Mouse (Mus musculus) cerebellum, postnatal 36 days (tissue): Measurements from ENCODE around the gene Trpm8.

Experiments
- DNase-seq, 2 experiments: peaks; one replicate each; pipeline ENCODE4 v3.0.0; 2021 to 2022; ENCODE audit warnings: mixed read lengths in 2 of 2

Trpm8 gene

GRCm38 (mm10) chr1:88277098-88277817 lies at the start of gene Trpm8, which contains the start of gene Hjurp:
Trpm8 (plus strand) TSS chr1:88277661.
Hjurp (minus strand) TSS chr1:88277633.
- DNase-seq, result peak; percentile 100

GRCm38 (mm10) chr1:88228121-88228520 lies 49.3 kb upstream of the Trpm8 start:
- no peak for DNase-seq

GRCm38 (mm10) chr1:88229566-88229965 lies 47.9 kb upstream of the Trpm8 start:
- DNase-seq, result no peak

DNA sequence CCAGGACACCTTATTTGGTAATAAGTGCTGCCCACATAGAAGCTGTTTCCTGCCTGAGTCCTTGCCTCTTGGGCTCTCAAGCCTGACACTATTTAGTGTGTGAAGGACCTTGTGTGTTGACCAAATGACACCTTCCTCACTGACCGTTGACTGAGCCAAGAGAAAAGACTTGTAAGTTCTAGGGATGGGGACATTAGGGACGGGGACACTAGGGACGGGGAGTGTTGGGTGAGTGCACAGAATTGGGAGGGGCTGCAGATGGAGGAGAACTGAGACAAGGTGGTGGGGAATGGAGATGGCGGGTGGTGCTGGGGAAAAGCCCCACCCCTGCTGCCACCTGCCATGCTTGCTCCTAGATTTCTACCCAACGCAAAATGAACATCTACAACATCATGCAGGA lies 47.5 kb upstream of the Trpm8 start:
- DNase-seq, result no peak

DNA sequence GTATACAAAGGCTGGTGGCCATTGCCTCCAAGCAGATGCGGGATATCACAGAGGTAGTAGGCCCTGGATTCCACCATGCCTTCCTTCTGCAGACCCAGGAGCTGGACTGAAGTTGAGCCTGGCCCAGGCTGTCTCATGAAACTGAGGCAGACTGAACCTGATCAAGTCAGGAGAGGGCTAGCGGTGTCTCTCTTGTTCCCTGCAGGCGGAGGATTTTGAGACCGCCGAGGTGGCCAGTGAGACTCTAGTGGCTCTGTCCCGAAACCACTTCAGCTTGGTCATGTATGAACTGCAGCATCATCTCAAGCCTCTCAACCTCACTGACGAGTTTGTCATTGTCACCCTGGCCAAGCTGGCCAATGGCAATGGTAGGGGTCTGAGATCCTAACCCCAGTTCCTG lies 47.0 kb upstream of the Trpm8 start:
- no peak for DNase-seq

DNA sequence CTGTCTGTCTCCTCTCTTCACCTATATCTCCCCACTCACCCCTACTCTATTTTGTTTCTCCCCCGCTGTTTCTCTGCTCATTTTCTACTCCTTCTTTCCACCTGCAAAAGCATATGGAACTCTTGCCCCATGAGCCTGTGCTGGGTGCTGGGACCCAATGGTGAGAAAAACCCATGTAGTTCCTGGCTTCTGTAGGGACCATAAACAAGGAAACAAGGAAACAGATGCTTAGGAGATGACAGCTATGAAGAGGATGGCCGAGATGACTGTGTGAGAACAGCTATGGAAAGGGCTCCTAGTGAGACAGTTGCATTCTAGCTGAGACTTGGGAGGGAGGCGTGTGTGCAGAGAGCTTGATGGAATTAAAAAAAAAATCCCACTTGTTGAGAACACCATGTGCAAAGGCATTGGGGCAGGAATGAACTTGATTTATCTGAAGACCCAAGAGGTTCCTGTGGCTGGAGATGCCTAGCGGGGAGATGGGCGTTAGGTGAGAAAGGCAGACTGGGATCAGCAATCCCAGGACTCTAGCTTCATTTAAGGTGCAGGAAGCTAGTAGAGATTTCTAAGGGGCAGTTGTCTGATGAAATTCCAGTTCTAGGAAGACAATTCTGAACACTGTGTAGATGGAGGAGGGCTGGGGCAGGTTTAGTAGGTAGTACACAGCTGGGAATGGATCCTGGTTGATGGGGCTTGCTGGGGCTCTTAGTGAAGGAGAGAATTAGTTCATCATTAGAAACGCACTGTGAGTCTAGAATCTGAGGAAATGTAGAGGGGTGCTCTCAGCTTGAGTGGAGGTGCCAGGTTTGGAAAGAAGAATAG lies 46.3 kb upstream of the Trpm8 start:
- DNase-seq, result no peak

DNA sequence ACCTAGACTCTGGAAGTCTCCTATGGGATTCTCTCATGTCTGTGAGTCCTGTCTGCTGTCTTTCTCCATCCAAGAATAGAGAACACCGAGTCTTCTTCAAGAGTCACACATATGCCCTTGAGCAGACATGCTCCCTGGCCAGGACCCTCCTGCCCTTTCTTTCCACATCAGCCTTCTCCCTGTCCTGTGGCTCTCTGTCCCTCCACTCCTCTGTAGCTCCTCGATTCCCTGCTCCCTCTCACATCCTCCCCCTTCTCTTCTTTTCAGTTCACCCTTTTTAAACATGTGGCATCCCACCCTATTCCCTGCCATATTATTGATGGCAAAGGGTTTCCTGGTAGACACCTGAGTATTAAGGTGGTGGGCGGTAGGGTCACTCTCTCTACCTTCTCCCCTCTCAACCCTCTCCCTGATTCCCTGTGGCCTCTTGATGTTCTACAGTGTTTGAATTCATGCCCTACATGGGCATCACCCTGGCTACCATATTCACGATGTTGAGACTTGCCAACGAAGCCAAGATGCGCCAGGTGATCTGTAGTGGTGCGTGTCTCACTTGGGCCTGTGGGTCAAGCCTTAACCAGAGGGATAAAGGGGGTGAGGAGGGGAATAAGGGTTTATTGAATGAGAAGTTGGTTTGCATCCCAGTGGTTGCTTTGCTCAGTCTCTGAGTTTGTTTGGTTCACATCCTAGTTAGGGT lies 45.5 kb upstream of the Trpm8 start:
- DNase-seq, result no peak

DNA sequence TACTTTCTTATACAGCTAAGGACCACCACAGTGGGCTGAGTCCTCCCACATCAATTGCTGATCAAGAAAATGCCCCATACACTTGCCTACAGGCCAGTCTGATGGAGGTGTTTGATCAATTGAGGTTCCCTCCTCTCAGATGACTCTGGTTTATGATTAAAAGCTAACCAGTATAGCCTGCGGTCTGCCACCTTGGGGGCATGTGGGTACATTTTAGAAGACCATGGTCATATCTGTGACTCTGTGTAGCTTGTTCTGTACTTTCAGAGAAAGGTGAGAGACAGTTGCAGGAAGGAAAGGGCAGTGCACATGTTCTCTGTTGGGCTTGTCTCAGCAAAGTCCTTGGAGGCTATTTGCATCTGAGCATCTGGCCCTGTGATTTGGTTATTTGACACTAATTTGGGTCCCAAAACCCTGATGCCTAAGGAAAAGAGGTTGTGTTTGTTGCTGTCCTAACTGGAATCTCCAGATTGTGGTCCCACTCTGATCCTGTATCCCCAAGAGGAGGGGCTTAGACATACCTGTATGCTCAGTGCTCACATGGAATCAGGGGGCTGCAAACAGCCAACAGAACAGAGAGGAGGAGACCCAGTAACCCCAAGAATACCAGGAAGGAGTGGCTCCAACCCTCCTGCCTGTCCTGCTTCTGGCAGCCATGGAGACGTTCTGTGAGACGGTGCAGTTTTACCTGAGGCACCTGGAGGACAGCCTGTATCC lies 44.6 kb upstream of the Trpm8 start:
- DNase-seq, result no peak

DNA sequence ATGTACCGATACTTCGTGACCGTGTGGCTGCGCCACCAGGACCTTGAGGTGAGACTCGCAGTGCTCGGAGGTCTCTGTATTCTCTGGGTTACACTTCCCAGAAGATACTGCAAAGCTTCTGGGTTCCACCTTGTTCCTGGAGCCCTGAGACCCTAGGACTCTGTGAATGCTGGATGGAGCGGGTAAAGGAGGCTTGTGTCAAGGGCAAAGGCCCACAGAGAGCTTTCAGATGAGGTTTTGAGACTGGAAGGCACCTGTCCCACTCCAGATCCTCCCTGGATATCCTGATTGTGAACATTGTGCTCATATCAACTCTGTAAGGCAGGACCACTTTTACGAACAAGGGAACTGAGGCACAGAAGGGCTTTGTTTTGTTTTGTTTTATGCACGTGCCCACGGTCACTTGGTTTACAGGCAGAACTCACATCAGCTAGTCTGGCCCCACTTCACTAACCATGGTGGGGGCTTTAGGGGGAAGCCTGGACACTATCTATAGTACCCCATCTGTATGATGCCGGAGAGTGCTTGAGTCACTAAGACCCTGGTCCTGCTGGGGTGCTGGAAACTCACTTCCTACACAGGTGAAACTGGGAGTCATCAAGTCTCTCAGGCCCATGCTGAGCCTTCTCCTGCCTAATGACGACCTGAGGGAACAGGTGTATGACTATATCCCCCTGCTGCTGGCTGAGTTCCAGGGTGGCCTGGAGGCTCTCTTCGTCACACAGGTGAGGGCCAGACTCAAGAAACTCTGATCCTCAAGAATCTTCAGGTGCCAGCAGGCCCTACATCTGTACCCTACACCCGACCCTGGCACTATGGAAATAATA lies 43.8 kb upstream of the Trpm8 start:
- DNase-seq, result no peak

- no peak for DNase-seq
Measured at GRCm38 (mm10) chr1:88234248-88234610, 43.2 kb upstream of the Trpm8 start.

DNA sequence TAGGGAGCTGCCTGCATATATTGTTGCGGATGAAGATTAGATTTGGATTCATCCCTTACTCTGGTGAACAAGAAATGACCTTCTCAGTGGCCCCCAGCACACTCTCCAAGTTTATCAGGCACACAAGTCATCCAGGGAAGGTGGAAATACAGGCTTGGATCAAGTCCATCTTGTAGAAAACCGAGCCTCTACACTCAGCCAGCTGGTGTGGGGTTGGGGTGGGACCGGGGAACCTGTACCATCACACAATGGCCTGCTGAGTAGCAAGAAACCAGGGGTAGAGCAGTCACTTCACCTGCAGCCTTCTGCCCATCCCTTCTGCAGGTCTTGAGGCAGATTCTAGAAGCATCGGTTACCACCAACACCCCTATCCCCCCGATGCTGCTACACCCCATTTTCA lies 42.8 kb upstream of the Trpm8 start:
- no peak for DNase-seq

- DNase-seq, result no peak
Measured at GRCm38 (mm10) chr1:88235046-88235893, 42.2 kb upstream of the Trpm8 start.

GRCm38 (mm10) chr1:88235894-88236415 lies 41.5 kb upstream of the Trpm8 start:
- DNase-seq, result no peak

GRCm38 (mm10) chr1:88237311-88237710 lies 40.1 kb upstream of the Trpm8 start:
- no peak for DNase-seq

- no peak for DNase-seq
Measured at GRCm38 (mm10) chr1:88238771-88239170, 38.7 kb upstream of the Trpm8 start.

- no peak for DNase-seq
Measured at GRCm38 (mm10) chr1:88240072-88240471, 37.4 kb upstream of the Trpm8 start.

GRCm38 (mm10) chr1:88240579-88240978 lies 36.9 kb upstream of the Trpm8 start:
- DNase-seq, result no peak

GRCm38 (mm10) chr1:88243861-88244260 lies 33.6 kb upstream of the Trpm8 start:
- DNase-seq, result no peak

DNA sequence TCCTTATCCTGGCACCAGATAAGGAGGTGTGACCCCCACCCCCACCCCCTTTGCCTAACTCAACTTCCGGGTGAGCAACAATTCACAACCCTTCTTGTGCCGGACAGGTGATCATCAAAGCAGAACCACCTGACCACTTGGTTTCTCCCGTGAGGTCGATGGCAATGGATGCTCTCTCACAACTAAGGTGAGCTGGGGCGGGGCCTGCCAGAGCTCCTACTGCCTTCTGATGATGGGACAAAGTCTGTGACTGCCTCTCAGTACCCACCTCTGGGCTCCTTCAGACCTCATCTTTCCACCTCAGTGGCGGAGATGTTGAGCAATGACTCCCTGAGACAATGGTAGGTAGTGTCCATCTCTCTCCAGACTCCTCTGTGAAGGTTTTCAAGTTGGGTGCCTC lies 31.6 kb upstream of the Trpm8 start:
- DNase-seq, result no peak

GRCm38 (mm10) chr1:88246386-88246785 lies 31.1 kb upstream of the Trpm8 start:
- no peak for DNase-seq

DNA sequence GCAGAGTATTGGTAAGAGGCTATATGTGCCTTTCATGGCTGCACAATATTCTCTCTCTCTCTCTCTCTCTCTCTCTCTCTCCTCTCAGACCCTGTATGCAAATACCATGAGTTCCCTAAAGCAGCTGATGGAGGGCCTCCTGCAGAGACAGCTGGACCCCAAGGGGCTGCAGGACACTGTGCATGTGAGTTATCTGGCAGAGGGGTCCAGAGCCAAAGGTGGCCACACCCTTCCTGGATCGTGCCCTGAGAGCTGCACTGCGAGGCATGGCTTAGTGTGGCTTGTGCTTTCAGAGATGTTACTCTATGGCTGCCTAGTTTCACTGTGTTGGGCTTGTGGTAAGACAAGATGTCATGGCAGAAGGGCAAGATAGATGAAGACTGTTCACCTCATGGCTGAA lies 29.8 kb upstream of the Trpm8 start:
- no peak for DNase-seq
